8 mouse cellular contexts compared by ENCODE assay signal in the genomic region with DNA sequence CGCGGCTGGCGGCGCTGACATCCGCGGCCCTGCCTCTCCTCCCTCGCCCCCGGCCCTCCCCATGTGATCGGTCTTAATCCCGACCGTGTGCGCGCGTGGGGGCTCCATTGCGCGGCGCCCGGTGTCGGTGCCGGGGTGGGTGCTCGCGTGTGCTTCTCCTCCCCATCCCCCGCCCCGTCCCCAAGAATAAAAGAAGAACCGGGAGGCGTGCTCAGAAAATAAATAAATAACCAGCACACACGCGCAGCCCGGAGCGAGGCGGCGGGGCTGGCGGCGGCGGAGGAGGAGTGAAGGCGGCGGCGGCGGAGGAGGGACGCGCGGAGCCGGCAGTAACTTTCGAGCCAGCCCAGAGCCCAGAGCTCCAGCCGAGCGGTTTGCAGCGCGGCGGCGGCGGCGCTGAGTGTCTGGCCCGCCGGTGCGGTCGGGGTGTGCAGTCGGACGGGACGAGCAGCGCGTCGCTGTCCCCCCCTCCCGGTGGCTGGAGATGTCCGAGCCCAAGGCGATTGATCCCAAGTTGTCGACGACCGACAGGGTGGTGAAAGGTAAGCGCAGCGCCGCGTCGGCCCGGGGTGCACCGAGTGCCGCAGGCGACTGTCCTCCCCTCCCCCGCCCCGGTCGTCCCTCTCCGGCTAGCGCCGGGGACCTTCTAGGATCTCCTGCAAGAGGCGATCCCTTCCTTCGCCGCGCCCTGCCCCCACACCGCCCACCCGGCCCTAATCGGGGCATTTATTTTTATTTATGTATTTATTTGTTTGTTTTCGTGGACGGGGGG. TPM values are rescaled to one million over a fixed set of nuclear protein-coding genes. Genes with fewer than 3 reads are reported as not detected.
A peak's percentile ranks its signal among the peaks of the same experiment; 100 is the strongest.
DNase-seq lines count a peak whose midpoint lies in the region; ATAC-seq and TF ChIP-seq lines count a peak whose summit lies in the region.

No protein-coding gene starts in this region.

- peak overlapping the region; percentile 87 for H3K4me2 ChIP-seq in intestine, postnatal 0 days (replicated peaks; ENCODE audit: low read depth)
- H3K4me2 ChIP-seq in limb, embryonic 11.5 days (ENCODE audit: low read depth, severe bottlenecking), result peak overlapping the region; percentile 54
- H3K4me2 ChIP-seq in midbrain, embryonic 12.5 days (replicated peaks), result peak overlapping the region; percentile 79

- peak; percentile 41 for ATAC-seq in intestine, postnatal 0 days
- peak; percentile 54 for ATAC-seq in limb, embryonic 11.5 days (ENCODE audit: insufficient number of reproducible peaks, low FRiP score, low TSS enrichment, low read depth)
- ATAC-seq in midbrain, embryonic 12.5 days (ENCODE audit: low FRiP score, low read depth), result peak; percentile 57
- no peak for ATAC-seq in monocyte, adult 5-6 weeks (replicated peaks; ENCODE audit: insufficient number of reproducible peaks, low FRiP score, low TSS enrichment, poor library complexity, severe bottlenecking)

- peak overlapping the region; percentile 88 for H3K9ac ChIP-seq in intestine, postnatal 0 days (ENCODE audit: low read depth, low read length)
- H3K9ac ChIP-seq in limb, embryonic 11.5 days (ENCODE audit: low read length), result peak overlapping the region; percentile 77
- H3K9ac ChIP-seq in midbrain, embryonic 12.5 days (replicated peaks), result peak overlapping the region; percentile 90

- peak; percentile 64 for DNase-seq in adrenal gland, adult 18-20 months (ENCODE audit: low spot score in 2 of 2)
- peak; percentile 71 for DNase-seq in embryo, embryonic 10 days (ENCODE audit: low spot score)
- DNase-seq in gastrocnemius, postnatal 4 days (ENCODE audit: low spot score in 2 of 2), result peak; percentile 50 to 69
- DNase-seq in limb, embryonic 11.5 days (ENCODE audit: low spot score), result peak; percentile 76

- WGBS in intestine, postnatal 0 days, result under 1% methylated on average over 80 of the region's 92 CpGs
- WGBS in limb, embryonic 11.5 days, result under 1% methylated on average over 88 of the region's 92 CpGs
- WGBS in midbrain, embryonic 12.5 days, result under 1% methylated on average over 81 of the region's 92 CpGs
- WGBS in small intestine, adult 2 months, result under 1% methylated on average over 92 of the region's 92 CpGs

- H3K9me3 ChIP-seq in intestine, postnatal 0 days (ENCODE audit: control insufficient read depth), result no peaks in the 10 kb centered on the region
- no peaks in the 10 kb centered on the region for H3K9me3 ChIP-seq in limb, embryonic 11.5 days (ENCODE audit: control insufficient read depth, low read length)
- H3K9me3 ChIP-seq in midbrain, embryonic 12.5 days, result no peaks in the 10 kb centered on the region

- no peaks in the 10 kb centered on the region for H3K27me3 ChIP-seq in intestine, postnatal 0 days (replicated peaks; ENCODE audit: control insufficient read depth, insufficient read depth, low read length)
- no peaks in the 10 kb centered on the region for H3K27me3 ChIP-seq in limb, embryonic 11.5 days (ENCODE audit: control insufficient read depth, insufficient read depth, low read length)
- no peaks in the 10 kb centered on the region for H3K27me3 ChIP-seq in midbrain, embryonic 12.5 days
- no peaks in the 10 kb centered on the region for H3K27me3 ChIP-seq in small intestine, adult 2 months (ENCODE audit: control insufficient read depth, insufficient read depth, low read length)

- peak overlapping the region; percentile 95 for H3K27ac ChIP-seq in intestine, postnatal 0 days (ENCODE audit: low read depth, low read length)
- peak overlapping the region; percentile 91 for H3K27ac ChIP-seq in limb, embryonic 11.5 days (replicated peaks; ENCODE audit: low read depth, low read length)
- H3K27ac ChIP-seq in midbrain, embryonic 12.5 days (replicated peaks), result peak overlapping the region; percentile 97
- peak overlapping the region; percentile 88 for H3K27ac ChIP-seq in small intestine, adult 2 months (ENCODE audit: insufficient read depth, low read depth, low read length)

- H3K4me3 ChIP-seq in intestine, postnatal 0 days (ENCODE audit: low read depth, low read length), result peak overlapping the region; percentile 93
- H3K4me3 ChIP-seq in limb, embryonic 11.5 days (ENCODE audit: low read depth, low read length), result peak overlapping the region; percentile 87
- H3K4me3 ChIP-seq in midbrain, embryonic 12.5 days, result peak overlapping the region; percentile 96
- H3K4me3 ChIP-seq in small intestine, adult 2 months (ENCODE audit: low read depth, low read length), result peak overlapping the region; percentile 77

- H3K4me1 ChIP-seq in intestine, postnatal 0 days (replicated peaks; ENCODE audit: control insufficient read depth, insufficient read depth, low read length), result peaks cover 13% of the 10 kb centered on the region; the same call in 1 of the 2 replicates
- peaks cover 5% of the 10 kb centered on the region; the same call in 1 of the 2 replicates for H3K4me1 ChIP-seq in limb, embryonic 11.5 days (ENCODE audit: control insufficient read depth, insufficient read depth, low read length)
- peaks cover 18% of the 10 kb centered on the region for H3K4me1 ChIP-seq in midbrain, embryonic 12.5 days
- H3K4me1 ChIP-seq in small intestine, adult 2 months (ENCODE audit: control insufficient read depth, insufficient read depth, insufficient read length, low read length), result peaks cover 4% of the 10 kb centered on the region; the same call in 1 of the 2 replicates

- H3K36me3 ChIP-seq in intestine, postnatal 0 days (ENCODE audit: control insufficient read depth, insufficient read depth), result no peaks in the 10 kb centered on the region
- no peaks in the 10 kb centered on the region for H3K36me3 ChIP-seq in limb, embryonic 11.5 days (ENCODE audit: control insufficient read depth, insufficient read depth, low read length)
- no peaks in the 10 kb centered on the region for H3K36me3 ChIP-seq in midbrain, embryonic 12.5 days
- no peaks in the 10 kb centered on the region for H3K36me3 ChIP-seq in small intestine, adult 2 months (ENCODE audit: control insufficient read depth, insufficient read depth, low read length)

- TF ChIP-seq POLR2A in small intestine, adult 2 months (IDR thresholded peaks at IDR 0.05; ENCODE audit: low read depth, low read length), result peak; percentile 25; the same call in 1 of the 2 replicates

- TF ChIP-seq CTCF in intestine, postnatal 0 days (IDR thresholded peaks at IDR 0.05; ENCODE audit: low read depth), result peak; percentile 41
- no peak for TF ChIP-seq CTCF in small intestine, adult 2 months (IDR thresholded peaks at IDR 0.05; ENCODE audit: extremely low read depth, insufficient read length, insufficient replicate concordance, low read depth, low read length)

RNA-seq across cellular contexts. Expression of gene Ppp3ca, which starts 0.6 kb away (rescaled TPM):
- 10 to 100 TPM; 30.4 to 49.0 TPM for total RNA-seq in adrenal gland, adult 18-20 months (2021)
- 100 to 1,000 TPM; 114 to 125 TPM for total RNA-seq in gastrocnemius, postnatal 4 days (2021)
- polyA plus RNA-seq in intestine, postnatal 0 days (2015; fragmentation: Nextera tagmentation; extraction: Ambion mirVana), result 37.3 and 40.8 TPM in 2 replicates
- polyA plus RNA-seq in limb, embryonic 11.5 days (2014; fragmentation: Nextera tagmentation; extraction: Ambion mirVana), result 65.7 and 72.7 TPM in 2 replicates
- 98.2 and 105 TPM in 2 replicates for polyA plus RNA-seq in midbrain, embryonic 12.5 days (2016; fragmentation: Nextera tagmentation; extraction: Ambion mirVana)
- polyA plus RNA-seq in small intestine, adult 2 months (2012; rRNA removed), result 9.6 and 25.3 TPM in 2 replicates
- total RNA-seq in monocyte, adult 5-6 weeks (2017), result 87.7 to 108 TPM (median 93.6 TPM) in 3 replicates
